Mouse (Mus musculus): ENCODE data around the gene Zfand2a. TPM values are rescaled to one million over a fixed set of nuclear protein-coding genes. Genes with fewer than 3 reads are reported as not detected.
A peak's percentile ranks its signal among the peaks of the same experiment; 100 is the strongest.

Zfand2a gene
- polyA plus RNA-seq, 1 experiment from 2014 or later = 5.1 TPM

DNA sequence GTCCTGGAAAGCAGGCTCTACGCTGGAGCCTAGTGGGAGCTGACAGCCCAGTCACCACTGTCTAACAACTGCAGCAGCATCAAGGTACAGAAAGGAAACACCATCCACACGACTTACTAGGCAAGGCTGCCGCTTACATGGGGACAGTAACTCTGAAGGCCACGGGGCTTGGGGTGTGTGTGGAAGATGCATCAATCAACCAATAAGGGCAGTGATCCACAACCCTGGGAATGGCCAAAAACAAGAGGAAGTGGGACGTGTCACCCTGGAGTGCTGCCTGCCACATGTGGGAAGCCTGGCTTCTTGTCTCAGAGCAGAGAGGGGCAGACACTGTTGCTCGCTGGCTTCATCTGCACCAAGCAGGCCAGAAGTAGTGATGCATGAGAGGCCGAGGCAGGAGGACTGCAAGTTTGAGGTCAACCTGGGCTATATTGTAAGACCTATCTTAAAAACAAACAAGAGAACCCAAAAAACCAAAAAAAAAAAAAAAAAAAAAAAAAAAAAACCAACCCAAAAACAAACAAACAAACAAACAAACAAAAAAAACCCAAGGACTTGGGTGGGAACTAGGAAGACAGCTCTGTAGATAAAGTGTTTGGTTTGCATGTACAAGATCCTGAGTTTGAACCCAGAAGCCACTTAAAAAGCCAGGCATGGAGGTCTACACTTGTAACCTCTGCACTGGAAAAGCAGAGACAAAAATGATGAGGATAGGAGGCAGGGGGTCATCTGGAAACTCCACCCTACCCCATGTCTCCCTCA is 51.4 kb downstream of the Zfand2a start:
- Histone ChIP-seq H3K9ac (replicated peaks; ENCODE audit: low read depth) (no peak overlapping the region), H3K36me3 (ENCODE audit: insufficient read depth, low read length) (no peaks in the 10 kb centered on the region; the same call in 1 of the 2 replicates), H3K4me2 (replicated peaks; ENCODE audit: low read depth, low read length) (no peak overlapping the region), H3K27ac (ENCODE audit: low read length) (no peak overlapping the region), H3K9me3 (ENCODE audit: low read length) (no peaks in the 10 kb centered on the region), H3K4me1 (ENCODE audit: insufficient read depth, low read depth, low read length) (no peaks in the 10 kb centered on the region; the same call in 1 of the 2 replicates), H3K4me3 (ENCODE audit: low read depth, low read length) (no peak overlapping the region), H3K27me3 (replicated peaks; ENCODE audit: insufficient read depth, low read length) (no peaks in the 10 kb centered on the region)
- ATAC-seq (no peak), DNase-seq (ENCODE audit: low spot score) (no peak)
- WGBS = 71% methylated on average over 7 of the region's 7 CpGs
- no peak for TF ChIP-seq EP300 (IDR thresholded peaks at IDR 0.05)
- no peak for TF ChIP-seq CTCF (IDR thresholded peaks at IDR 0.05)

DNA sequence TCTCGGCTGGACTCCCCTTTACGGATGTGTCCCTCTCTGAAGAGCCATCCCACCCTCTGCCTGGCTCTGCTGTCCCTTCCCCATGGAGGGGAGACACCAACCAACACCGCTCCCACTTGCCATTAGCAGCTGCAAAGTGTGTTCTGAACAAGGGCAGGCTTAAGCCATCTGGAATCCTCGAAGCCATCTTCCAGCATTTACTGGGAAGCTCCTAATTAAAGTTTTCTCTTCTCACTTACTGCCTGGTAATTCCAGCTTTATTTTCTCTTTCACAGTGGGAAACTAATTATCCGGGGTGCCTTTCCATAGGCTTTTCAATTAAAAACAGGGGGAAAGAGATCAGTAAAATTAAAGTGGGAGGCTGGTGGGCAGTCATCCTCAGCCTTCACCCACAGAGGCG is 52.0 kb downstream of the Zfand2a start:
- H3K4me2 ChIP-seq (replicated peaks; ENCODE audit: low read depth, low read length) = no peak overlapping the region
- no peak overlapping the region for H3K27ac ChIP-seq (ENCODE audit: low read length)
- ATAC-seq (no peak), DNase-seq (ENCODE audit: low spot score) (no peak)
- no peak overlapping the region for H3K4me3 ChIP-seq (ENCODE audit: low read depth, low read length)
- H3K36me3 ChIP-seq (ENCODE audit: insufficient read depth, low read length) = no peaks in the 10 kb centered on the region; the same call in 1 of the 2 replicates
- TF ChIP-seq EP300 (IDR thresholded peaks at IDR 0.05) (no peak), CTCF (IDR thresholded peaks at IDR 0.05) (no peak)
- H3K9ac ChIP-seq (replicated peaks; ENCODE audit: low read depth) = no peak overlapping the region
- no peaks in the 10 kb centered on the region for H3K9me3 ChIP-seq (ENCODE audit: low read length)
- no peaks in the 10 kb centered on the region; the same call in 1 of the 2 replicates for H3K4me1 ChIP-seq (ENCODE audit: insufficient read depth, low read depth, low read length)
- 88% methylated on average over 6 of the region's 6 CpGs for WGBS
- no peaks in the 10 kb centered on the region for H3K27me3 ChIP-seq (replicated peaks; ENCODE audit: insufficient read depth, low read length)

GRCm38 (mm10) chr5:139429818-139430341 is 54.5 kb downstream of the Zfand2a start:
- H3K27me3 ChIP-seq (replicated peaks; ENCODE audit: insufficient read depth, low read length) = no peaks in the 10 kb centered on the region
- no peak overlapping the region for H3K4me2 ChIP-seq (replicated peaks; ENCODE audit: low read depth, low read length)
- H3K4me1 ChIP-seq (ENCODE audit: insufficient read depth, low read depth, low read length) = no peaks in the 10 kb centered on the region; the same call in 1 of the 2 replicates
- H3K4me3 ChIP-seq (ENCODE audit: low read depth, low read length) = no peak overlapping the region
- H3K9me3 ChIP-seq (ENCODE audit: low read length) = no peaks in the 10 kb centered on the region
- H3K9ac ChIP-seq (replicated peaks; ENCODE audit: low read depth) = no peak overlapping the region
- H3K27ac ChIP-seq (ENCODE audit: low read length) = no peak overlapping the region
- ATAC-seq = no peak
- WGBS = 22% methylated on average over 10 of the region's 12 CpGs
- no peaks in the 10 kb centered on the region; the same call in 1 of the 2 replicates for H3K36me3 ChIP-seq (ENCODE audit: insufficient read depth, low read length)
- TF ChIP-seq EP300 (IDR thresholded peaks at IDR 0.05) = no peak
- no peak for TF ChIP-seq CTCF (IDR thresholded peaks at IDR 0.05)
- no peak for DNase-seq (ENCODE audit: low spot score)

DNA sequence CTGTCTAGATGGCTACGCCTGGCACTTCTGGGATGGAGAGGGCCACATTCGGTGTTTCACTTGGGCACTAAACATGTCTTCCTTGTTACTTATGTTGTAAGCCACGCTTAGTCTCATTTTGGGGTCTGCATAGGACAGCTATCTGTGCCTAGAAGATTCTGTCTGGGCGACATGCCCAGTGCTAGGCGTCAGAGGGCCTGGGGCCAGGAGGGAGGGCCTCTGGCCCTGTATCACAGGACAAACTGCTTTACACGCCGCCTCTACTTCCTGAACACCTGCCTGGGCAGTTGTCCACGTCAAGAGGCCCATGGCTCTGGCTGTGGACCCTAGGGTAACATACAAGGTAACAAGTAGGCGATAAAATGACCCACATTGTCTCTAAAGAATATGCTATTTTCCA is 56.4 kb downstream of the Zfand2a start:
- WGBS = 35% methylated on average over 9 of the region's 9 CpGs
- Histone ChIP-seq H3K27ac (ENCODE audit: low read length) (peak overlapping the region; percentile 35; the same call in 1 of the 2 replicates), H3K27me3 (replicated peaks; ENCODE audit: insufficient read depth, low read length) (no peaks in the 10 kb centered on the region), H3K4me1 (ENCODE audit: insufficient read depth, low read depth, low read length) (no peaks in the 10 kb centered on the region; the same call in 1 of the 2 replicates), H3K9ac (replicated peaks; ENCODE audit: low read depth) (no peak overlapping the region), H3K4me2 (replicated peaks; ENCODE audit: low read depth, low read length) (no peak overlapping the region), H3K36me3 (ENCODE audit: insufficient read depth, low read length) (no peaks in the 10 kb centered on the region; the same call in 1 of the 2 replicates), H3K4me3 (ENCODE audit: low read depth, low read length) (no peak overlapping the region), H3K9me3 (ENCODE audit: low read length) (no peaks in the 10 kb centered on the region)
- ATAC-seq (peak; percentile 56), DNase-seq (ENCODE audit: low spot score) (peak; percentile 65)
- TF ChIP-seq EP300 (IDR thresholded peaks at IDR 0.05) (no peak), CTCF (IDR thresholded peaks at IDR 0.05) (no peak)

GRCm38 (mm10) chr5:139427001-139427400 is 57.3 kb downstream of the Zfand2a start:
- Histone ChIP-seq H3K36me3 (ENCODE audit: insufficient read depth, low read length) (no peaks in the 10 kb centered on the region; the same call in 1 of the 2 replicates), H3K4me3 (ENCODE audit: low read depth, low read length) (no peak overlapping the region), H3K4me2 (replicated peaks; ENCODE audit: low read depth, low read length) (no peak overlapping the region), H3K4me1 (ENCODE audit: insufficient read depth, low read depth, low read length) (no peaks in the 10 kb centered on the region; the same call in 1 of the 2 replicates), H3K27ac (ENCODE audit: low read length) (no peak overlapping the region), H3K9ac (replicated peaks; ENCODE audit: low read depth) (no peak overlapping the region), H3K27me3 (replicated peaks; ENCODE audit: insufficient read depth, low read length) (no peaks in the 10 kb centered on the region), H3K9me3 (ENCODE audit: low read length) (no peaks in the 10 kb centered on the region)
- TF ChIP-seq EP300 (IDR thresholded peaks at IDR 0.05) (no peak), CTCF (IDR thresholded peaks at IDR 0.05) (no peak)
- DNase-seq (ENCODE audit: low spot score) = no peak
- 91% methylated on average over 9 of the region's 9 CpGs for WGBS
- no peak for ATAC-seq

DNA sequence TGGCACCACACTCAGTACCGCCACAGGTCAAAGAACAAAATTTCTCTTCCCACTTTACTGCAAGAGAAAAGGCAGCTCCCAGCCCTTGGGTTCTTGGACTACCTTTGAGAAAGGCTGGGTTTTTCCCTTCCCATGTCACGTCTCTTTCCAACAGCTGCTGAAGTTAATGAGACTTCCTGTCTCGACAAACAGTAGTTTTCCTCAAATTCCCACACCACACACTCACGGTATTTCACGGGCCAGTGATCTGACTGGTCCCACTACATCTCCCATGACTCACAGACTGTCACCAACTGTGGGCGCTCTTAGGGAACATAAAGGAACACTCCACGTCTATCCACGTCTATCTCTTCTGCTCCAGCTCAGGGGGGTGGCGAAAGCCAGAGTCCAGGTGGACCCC is 59.2 kb downstream of the Zfand2a start:
- Histone ChIP-seq H3K9ac (replicated peaks; ENCODE audit: low read depth) (no peak overlapping the region), H3K4me2 (replicated peaks; ENCODE audit: low read depth, low read length) (no peak overlapping the region), H3K27ac (ENCODE audit: low read length) (no peak overlapping the region), H3K4me3 (ENCODE audit: low read depth, low read length) (no peak overlapping the region), H3K9me3 (ENCODE audit: low read length) (no peaks in the 10 kb centered on the region), H3K4me1 (ENCODE audit: insufficient read depth, low read depth, low read length) (no peaks in the 10 kb centered on the region; the same call in 1 of the 2 replicates), H3K27me3 (replicated peaks; ENCODE audit: insufficient read depth, low read length) (no peaks in the 10 kb centered on the region), H3K36me3 (ENCODE audit: insufficient read depth, low read length) (no peaks in the 10 kb centered on the region)
- TF ChIP-seq EP300 (IDR thresholded peaks at IDR 0.05) = no peak
- TF ChIP-seq CTCF (IDR thresholded peaks at IDR 0.05) = no peak
- 64% methylated on average over 9 of the region's 9 CpGs for WGBS
- ATAC-seq (no peak), DNase-seq (ENCODE audit: low spot score) (no peak)

Data from lung, postnatal 0 days (tissue).